Mouse (Mus musculus) yolk sac, embryonic 10.5 days (tissue): ENCODE results near the gene Muc1.

Source experiments
- DNase-seq: peaks from one replicate; pipeline ENCODE4 v3.0.0-alpha.2; 2017; ENCODE audit warnings: low spot score

The Muc1 gene

GRCm38 (mm10) chr3:89270891-89271290 is 42.0 kb downstream of the Muc1 start:
- DNase-seq = no peak

- no peak for DNase-seq
These were observed 42.9 kb downstream of the Muc1 start for GRCm38 (mm10) chr3:89271760-89272159.

- no peak for DNase-seq
These were observed 47.2 kb downstream of the Muc1 start for GRCm38 (mm10) chr3:89276061-89276460.

- no peak for DNase-seq
These were observed 48.6 kb downstream of the Muc1 start for GRCm38 (mm10) chr3:89277281-89278021.

GRCm38 (mm10) chr3:89278107-89278506 is 49.2 kb downstream of the Muc1 start:
- DNase-seq = no peak

- DNase-seq = no peak
These were observed 49.8 kb downstream of the Muc1 start for GRCm38 (mm10) chr3:89278643-89279042.

GRCm38 (mm10) chr3:89279153-89279890 is 50.5 kb downstream of the Muc1 start:
- peak; percentile 90 for DNase-seq

GRCm38 (mm10) chr3:89280050-89280605 is 51.3 kb downstream of the Muc1 start:
- DNase-seq = peak; percentile 81

GRCm38 (mm10) chr3:89280606-89281511 is 52.0 kb downstream of the Muc1 start, which contains the start of gene Efna1:
Gene Efna1 (minus strand): TSS chr3:89281142.
- peak; percentile 93 for DNase-seq

- DNase-seq = peak; percentile 75
These were observed 52.9 kb downstream of the Muc1 start for GRCm38 (mm10) chr3:89281579-89282290.

GRCm38 (mm10) chr3:89282291-89282643 is 53.4 kb downstream of the Muc1 start:
- no peak for DNase-seq
